Mouse (Mus musculus): ENCODE results near the gene Axdnd1. TPM values are rescaled to one million over a fixed set of nuclear protein-coding genes. Genes with fewer than 3 reads are reported as not detected.
"Not testable (repeated sequence)": the region's sequence is repeated elsewhere in the genome, so short reads cannot be mapped to it uniquely, and the experiment has no call there.

The Axdnd1 gene
- polyA plus RNA-seq, 3 experiments from 2014 or later, result 0.34 to 1.0 (median 0.69) TPM

DNA sequence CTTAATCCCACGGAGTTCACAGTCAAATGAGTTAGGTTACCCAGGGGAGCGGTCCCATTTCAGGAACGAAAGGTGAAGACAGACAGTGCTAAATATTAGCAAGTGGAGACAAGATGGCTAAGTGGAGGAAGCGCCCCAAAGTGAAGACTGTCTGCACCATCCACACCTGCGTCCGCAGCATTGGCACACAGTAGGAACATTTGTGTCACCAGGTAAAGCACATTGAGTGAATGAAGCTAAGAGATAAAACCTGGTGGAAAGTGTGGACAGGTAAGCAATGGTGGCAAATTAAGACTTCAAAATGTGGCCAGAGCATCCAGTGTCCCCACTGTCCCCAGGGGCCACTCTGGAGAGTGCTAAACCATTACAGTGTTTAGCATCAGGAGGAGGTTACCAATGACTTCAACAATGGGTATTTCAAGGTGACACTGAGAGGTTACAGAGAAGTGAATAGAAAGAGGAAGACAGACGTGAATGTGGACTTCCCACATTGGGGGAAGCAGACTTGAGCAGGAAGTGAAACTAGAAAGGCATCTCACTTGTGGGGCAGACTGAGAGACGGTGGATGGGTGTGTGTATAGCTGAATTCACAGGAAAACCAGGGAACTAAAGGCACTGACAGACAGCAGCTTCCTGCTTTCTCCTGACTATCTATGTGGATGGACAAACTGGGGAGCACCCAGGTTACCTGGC lies 16.2 kb upstream of the Axdnd1 start:
- ATAC-seq, result peak; percentile 84

DNA sequence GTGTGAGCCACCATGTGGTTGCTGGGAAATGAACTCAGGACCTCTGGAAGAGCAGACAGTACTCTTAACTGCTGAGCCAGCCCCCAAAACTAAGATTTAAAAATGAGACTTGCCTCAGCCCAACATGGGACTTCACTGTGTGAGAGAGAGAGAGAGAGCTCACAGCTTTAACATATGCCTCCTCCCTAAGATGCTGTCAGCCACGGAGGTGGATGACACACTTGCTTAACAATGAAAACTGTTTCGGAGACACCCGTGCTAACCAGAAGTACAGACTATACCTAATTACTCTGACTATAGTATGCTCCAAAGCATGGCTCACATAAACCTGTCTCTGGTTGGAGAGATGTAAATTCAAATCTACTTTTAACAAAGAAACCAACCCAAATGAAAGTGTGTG lies 12.5 kb upstream of the Axdnd1 start:
- no peak for ATAC-seq

DNA sequence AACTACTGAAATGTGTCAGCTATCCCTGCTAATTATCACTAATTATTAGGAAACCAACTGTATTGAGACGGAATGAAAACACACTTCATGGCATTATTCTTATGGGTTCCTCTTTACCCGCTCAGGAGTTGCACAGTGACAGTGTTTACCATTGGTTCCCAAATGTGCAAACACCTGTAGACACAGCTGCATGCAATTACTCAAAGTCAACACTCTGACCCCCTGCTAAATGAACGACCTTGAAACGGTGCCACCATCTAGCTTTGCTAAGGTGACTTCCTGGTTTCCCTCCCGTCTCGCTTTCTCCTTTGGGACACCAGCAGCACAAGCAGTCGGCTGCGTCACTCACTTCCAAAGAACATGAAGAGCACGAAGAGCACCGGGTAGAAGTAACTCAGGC lies 11.5 kb upstream of the Axdnd1 start:
- ATAC-seq, result no peak

DNA sequence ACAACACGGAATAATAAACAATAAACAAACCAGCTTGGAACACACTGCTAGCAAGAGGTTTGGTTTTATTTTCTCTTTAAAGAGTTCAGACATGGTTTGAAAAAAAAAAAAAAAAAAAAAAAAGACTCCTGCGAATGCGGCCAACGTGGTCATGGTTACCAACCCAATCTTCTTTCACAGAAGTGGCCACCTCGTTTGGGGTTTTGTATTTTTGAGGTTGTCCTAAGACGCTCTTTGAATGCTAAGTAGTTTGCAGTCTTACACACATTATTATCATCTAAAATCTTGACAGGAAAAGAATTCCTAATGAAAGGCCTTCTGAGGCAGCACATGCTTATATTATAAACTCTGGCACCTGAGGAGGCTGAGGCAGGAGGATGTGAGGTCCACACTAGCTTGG lies 7.5 kb upstream of the Axdnd1 start:
- no peak for ATAC-seq

DNA sequence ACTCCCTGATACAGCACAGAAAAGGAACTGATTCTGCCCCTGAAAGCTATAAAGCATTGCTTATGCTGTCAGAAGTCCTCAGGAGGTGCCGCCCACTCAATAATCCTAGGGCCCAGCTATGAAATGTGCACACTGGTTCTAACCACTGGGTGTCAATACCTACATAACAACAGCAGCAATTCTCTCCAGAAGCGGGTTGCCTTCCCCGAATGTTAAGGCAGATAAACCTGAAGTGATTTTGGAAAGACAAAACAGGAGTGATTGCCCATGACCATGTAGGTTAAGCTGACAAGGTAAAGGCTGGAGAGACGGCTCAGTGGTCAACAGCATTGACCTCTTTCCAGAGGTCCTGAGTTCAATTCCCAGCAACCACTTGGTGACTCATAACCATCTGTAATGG lies 4.8 kb upstream of the Axdnd1 start:
- no peak for ATAC-seq

DNA sequence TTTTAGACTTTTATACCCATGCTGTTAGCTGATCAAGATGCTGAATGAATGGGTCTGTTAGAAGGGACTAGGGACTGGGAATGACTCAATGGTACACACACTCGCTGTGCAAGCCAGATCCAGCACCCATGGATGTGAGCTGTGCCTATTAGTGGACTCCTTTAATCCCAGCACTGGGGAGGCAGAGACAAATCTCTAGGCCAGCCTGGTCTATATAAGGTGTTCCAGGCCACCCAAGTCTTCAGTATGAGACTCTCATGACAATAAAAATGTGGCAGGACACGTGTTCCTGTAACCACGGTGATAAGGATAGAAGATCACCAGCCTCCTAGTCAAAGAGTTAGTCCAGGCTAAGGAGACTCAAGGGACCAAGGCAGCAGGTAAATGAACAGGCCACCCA lies 3.1 kb upstream of the Axdnd1 start:
- no peak for ATAC-seq

DNA sequence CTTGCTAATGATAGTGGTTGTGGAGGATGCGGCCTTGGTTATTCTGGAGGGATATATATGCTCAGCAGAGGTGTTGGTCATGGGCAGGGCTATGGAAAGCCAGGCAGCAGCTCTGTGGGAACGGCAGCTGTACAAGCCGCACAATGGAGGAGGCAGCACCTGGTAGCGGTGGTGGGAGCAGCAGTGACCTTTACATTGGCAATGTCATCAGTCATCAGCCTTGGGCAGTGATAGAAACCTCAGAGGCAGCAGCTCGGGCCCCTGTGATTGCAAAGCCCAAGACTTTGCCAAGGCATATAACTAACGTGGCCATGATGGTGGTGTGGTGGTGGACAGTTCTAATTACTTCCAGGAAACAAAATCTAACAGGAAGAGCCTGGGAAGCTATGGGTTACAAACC lies 2.5 kb upstream of the Axdnd1 start:
- ATAC-seq, result no peak

DNA sequence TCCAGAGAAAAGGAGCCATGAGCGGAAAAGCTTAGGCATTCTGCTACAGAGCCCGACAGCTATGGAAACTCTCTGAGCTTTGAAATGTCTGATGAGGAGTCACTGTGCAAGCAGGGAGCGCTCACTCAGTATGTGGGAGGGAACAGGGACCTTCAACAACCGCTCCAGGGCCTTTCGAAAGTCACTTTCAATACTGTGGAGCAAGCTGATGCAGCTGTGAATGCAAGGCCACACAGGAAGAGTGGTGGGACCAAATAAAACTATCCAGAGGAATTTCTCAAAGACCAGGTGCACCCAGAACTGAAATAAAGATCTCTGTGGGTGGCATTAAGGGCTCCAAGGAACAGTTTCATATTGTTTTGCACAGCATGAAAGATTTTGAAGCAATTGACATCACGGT lies 1.9 kb upstream of the Axdnd1 start:
- ATAC-seq, result no peak

DNA sequence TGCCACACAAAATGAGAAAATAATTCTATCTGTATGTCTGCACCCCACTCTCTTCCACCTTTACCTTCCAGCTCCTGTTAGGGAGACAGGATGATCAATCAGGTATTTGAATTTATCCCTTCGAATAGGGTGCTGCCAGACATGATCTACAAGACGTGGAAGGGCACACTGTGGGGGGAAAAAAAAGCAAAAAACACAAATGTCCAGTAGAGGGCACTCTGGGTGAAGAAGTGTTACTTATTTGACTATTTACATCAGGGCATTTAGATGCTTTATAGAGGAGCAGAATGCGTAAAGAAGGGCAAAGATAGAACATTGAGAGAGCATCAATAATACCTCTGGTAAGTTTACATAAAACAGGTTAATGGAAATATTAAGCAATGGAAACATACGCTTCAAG lies 2.8 kb downstream of the Axdnd1 start:
- ATAC-seq, result peak; percentile 42

DNA sequence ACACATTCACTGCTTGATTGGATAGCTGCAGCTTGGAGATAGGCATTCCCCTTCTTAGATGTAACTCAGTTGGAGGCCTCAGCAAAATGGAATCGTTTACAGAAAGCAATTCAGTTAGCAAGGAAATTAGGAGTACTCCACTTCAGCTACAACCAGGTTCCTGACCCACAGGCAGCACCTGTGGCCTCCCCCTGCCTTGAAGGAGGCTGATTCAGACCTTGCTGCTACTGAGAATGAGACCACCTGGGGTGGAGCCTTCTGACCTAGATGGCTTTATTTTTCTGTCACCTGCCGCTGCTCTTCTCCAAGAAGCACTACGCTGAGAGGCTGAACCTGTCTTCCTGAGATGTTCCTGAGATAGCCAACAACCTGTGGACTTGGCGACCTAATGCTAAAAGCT lies 12.4 kb downstream of the Axdnd1 start:
- no peak for ATAC-seq

DNA sequence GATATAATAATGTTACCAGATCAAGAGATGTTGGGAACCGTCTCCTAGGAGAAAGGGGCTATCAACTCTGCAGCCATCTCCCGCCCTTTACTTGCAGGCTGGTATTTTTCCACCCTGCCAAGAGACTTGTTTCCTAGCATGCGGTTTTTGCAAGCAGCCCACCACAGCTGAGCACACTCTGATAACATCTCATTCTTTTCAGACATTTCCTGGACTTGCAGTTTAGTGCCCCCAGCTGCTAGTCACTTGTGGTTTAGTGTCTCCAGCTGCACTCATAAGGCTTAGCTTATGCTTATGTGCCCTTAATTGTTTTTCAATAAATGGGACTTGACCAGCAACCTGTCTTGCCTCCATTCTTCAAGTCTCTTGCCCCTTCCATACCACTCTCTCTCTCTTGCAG lies 13.0 kb downstream of the Axdnd1 start:
- peak; percentile 58 for ATAC-seq

DNA sequence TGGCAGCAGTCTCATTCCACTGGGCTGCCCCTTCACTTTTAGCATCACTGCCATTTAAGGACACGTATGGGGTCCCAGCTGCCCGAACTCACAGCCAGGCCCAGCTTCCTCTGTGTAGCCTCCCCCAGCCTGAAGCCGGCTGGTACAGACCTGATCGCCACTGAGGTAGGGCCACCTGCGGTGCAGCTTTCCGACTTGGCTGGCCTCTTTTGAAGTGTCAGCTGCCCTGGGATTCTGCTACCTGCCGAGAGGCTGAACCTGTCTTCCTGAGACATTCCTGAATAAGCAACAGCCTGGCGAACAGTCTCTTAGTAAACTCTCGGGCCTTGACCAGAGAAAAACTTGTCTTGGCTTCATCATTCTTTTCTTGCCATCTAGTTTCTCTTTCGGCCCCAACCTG lies 17.7 kb downstream of the Axdnd1 start:
- ATAC-seq, result no peak

DNA sequence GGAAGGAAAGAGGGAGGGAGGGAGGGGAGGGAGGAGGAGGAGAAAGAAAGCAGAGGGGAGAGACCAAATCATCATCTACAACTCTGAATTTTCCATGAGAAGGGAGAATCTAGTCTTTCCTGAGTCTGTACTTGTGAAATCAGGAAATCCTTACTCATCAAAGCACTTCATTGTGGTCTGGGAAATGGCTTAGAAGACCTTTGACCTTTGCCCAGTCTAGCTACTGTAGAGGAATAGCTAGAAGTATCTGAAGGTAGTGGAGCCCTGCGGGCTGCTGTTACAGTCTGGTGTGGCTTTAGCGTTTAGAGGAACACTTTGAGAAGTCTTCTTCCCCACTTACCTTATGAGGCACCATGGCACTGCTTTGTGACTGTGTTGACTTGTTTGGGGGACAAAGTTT lies 18.5 kb downstream of the Axdnd1 start:
- no peak for ATAC-seq

DNA sequence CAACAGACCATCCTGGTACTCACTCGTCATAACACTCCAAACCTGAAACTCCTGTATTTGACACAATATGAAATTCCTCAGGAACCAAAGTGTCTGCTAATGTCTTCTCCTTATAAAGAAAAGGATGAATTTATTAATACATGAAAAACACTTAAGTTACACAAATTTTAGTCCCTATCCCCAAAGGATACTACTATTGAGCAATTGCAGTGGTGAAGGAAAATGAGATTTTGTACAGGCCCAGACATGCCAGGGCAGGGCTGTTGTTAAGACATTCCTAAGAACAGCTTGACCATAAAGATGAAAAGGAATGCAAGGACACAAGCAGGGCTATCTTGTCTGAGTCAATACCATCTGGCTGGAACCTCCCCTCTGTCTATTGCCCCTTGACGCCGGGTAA lies 20.8 kb downstream of the Axdnd1 start:
- not testable (repeated sequence) for ATAC-seq

DNA sequence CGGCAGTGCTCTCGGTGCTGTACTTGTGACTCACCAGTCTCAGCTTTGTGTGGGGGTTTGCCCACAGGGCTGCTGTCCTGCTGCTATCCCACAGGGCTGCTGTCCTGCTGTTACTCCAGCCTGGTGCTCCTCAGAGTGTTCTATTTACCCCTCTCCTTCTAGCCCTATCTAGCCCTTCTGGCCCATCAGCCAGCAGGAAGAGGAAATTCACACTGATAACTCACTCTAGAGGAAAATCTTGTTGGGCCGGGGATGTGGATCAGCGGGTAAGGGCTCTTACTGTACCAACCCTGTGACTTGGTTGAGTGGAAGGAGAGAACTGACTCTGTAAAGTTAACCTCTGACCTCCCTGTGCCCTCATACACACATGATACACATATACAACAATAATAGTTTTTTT lies 27.8 kb downstream of the Axdnd1 start:
- no peak for ATAC-seq

DNA sequence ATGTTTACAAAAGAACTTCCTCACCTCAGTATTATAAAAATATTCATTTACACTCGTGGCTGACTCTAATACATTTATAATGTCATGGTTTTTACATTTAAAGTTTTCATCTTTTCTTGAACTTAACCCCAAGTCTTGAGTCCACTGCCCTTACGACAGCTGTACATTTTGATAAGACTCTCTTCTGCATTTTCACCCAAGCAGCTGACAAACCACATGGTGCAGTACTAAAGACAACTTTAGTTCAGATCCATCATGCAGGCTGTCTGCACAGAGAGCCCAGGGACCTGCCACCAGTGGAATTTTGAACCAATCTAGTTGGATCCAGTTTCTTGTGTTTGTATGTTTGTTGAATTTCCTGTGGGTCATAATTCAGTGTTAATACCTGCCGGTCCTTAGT lies 34.1 kb downstream of the Axdnd1 start:
- no peak for ATAC-seq

DNA sequence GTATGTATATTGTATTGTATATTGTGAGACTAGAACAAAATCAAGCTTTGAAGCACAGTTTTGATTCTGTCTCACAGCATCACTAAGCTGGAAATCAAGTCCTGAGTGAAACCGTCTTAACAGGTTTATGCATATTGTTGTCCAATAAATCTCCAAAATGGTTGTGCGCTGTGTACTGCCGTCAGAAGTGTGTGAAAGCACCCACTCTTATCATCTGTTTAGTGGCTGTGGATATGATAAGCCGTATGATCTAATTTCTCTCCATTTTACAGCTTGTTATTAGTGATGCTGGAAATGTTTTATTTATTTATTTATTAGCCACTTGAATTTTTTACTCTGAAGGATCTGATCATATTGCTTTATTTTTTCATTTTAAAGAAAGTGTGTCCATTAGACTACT lies 34.7 kb downstream of the Axdnd1 start:
- no peak for ATAC-seq

DNA sequence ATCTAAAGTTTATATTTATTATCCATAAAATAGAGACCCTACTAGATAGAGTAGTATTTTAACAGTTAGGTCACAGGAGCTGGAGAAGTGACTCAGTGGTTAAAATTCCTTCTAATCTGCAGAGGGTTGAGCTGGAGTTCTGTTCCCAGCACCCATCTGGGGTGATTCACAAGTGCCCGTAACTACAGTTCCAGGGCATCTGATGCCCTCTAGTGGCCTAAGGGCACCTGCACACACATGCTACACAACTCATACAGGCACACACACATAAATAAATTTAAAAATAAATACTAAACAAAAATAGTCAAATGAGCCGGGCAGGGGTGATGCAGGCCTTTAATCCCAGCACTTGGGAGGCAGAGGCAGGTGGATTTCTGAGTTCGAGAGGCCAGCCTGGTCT lies 39.7 kb downstream of the Axdnd1 start:
- no peak for ATAC-seq

DNA sequence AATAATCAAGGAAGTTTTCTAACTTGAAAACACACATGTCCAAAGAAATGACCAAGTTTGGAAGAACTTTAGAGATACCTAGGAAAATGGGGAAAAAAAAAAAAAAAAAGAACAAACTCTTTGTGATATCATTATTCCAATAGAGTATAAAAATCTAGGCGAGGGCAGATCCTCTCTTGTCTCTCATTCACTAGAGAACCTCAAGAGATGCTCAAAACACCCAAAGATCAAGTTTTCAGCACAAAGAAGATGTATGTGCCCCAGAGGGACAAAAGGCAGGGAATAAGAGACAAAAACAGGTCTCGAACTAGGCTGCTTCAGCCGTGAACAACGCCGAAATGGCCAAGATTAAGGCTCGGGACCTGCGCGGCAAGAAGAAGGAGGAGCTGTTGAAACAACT lies 55.2 kb downstream of the Axdnd1 start, which contains the start of gene Gm2000:
Gm2000 (plus strand) TSS at position 301 of the 400 bp plus-strand sequence.
- no peak for ATAC-seq

DNA sequence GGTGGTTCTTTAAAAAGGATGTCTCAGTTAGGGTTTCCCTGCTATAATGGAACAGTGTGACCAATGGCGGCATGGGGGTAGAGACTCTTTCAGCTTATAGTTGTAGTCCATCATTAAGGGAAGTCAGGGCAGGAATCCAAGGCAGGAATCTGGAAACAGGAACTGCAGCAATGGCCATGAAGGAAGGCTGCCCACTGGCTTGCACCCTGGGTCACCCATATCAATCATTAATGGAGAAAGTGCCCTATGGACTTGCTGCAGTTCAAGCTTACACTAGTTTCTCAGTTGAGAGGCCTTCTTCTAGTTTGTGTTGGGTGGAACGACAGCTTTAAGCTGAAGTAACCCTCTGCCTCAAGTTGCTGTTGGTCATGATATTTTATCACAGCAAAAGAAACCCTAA lies 68.5 kb downstream of the Axdnd1 start:
- ATAC-seq, result no peak

DNA sequence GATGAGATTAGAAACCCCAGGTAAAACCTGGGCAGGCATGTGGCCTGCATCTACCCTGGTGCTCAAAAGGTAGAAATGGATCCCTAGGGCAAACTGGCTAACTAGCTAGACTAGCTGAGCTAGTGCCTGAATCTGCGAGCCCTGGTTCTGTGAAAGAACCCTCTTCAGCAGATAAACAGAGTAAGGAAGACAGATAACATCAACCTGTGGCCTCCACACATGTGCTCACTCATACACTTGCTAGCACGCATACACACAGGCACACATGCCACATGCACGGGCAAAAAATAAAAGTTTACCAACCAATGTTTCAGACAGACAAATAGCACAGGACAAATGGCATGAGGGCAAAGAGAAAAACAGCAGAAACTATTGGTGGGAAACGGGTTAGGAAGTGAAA lies 70.5 kb downstream of the Axdnd1 start:
- ATAC-seq, result no peak

DNA sequence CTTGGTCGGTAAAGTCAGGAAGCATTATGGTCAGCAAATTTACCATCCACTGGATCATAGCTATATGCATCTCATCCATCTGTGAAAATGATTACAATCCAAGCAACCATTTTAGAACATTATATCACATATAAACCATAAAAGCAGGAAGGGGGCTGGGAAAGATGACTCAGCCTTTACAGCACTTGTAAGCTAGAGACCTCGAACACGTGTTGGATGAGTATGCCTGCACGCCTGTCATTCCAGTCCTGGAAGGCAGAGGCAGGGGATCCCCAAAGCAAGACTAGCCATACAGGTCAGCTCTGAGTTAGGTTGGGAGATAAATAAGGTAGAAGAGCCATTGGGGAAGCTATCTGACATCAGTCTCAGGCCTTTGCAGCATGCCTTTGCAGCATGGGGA lies 71.9 kb downstream of the Axdnd1 start:
- no peak for ATAC-seq

DNA sequence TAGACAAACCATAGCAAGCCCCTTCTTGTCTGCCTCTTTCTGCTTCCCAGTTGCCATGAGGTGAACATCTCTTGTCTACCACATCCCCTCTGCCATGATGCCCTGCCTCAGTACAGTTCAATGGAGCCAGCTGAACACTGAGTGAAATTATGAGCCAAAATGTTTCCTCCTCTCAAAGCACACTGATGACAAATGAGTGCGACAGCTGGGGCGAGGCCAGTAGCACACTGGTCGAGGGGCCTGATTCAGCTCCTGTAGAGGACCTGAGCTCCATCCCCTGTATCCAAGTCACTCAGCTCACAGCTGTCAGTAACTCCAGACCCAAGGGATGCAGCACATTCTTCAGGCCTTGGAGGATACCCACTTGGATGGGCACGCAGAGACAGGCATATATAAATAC lies 75.3 kb downstream of the Axdnd1 start:
- no peak for ATAC-seq

DNA sequence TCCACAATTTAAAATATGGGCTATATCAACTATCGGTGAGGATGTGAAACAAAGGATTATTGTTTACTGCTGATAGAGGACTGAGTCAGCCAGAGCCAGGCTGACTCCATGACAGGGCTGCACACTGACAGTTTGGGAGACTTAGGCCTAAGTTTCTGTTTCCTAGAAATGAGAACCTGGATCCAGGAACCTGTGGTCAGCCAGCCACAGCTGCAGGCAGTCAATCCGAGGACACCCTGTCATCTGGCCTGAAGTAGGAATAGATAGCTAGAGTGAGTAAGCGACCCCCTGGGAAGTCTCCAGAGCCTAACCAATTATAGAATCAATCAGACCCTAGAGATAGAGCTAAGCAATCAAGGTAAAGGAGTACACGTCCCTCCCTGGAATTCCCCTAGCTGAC lies 76.5 kb downstream of the Axdnd1 start:
- no peak for ATAC-seq

DNA sequence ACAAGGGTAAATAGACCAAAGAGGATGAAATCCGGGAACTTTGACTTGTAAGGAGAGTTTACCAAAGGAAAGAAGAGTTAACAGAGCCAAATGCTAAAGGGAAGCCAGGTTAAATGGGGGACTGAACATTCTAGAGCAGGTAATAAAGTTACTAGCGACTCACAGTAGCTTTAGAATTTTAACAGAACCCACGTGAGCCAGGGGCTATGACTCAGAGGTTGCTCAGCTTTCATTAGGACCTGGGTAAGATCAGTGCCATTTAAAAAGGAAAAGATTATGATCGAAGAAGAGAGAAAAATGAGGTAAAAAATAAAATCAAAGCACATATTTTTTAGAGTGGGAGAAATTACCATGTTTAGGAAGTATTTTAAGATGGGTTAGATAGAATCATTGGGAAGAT lies 80.1 kb downstream of the Axdnd1 start:
- no peak for ATAC-seq
